Mouse (Mus musculus) MEL (cell line): ENCODE results near the gene Atp4a.
"Not testable (repeated sequence)": the region's sequence is repeated elsewhere in the genome, so short reads cannot be mapped to it uniquely, and the experiment has no call there.

Source experiments
- BHLHE40 ChIP-seq: IDR thresholded peaks from 2 replicates; pipeline ENCODE4 v1.6.1; 2012; ENCODE audit warnings: low read depth, mild to moderate bottlenecking, inconsistent platforms, low read length, improper control_type of control experiment, borderline replicate concordance
- CTCF ChIP-seq, 3 experiments: IDR thresholded peaks in 2 of 3; conservative IDR thresholded peaks in 1 of 3; 2 replicates each; pipeline ENCODE4 v1.5.1; 2011 to 2012; ENCODE audit warnings: low read length in 3 of 3, low read depth in 2 of 3, mild to moderate bottlenecking in 2 of 3, improper control_type of control experiment in 1 of 3, inconsistent platforms in 1 of 3, mixed read lengths in 1 of 3, moderate library complexity in 1 of 3; ENCODE audit not compliant: control insufficient read depth in 1 of 3, insufficient read depth in 1 of 3, poor library complexity in 1 of 3, severe bottlenecking in 1 of 3
- ELF1 ChIP-seq: IDR thresholded peaks from 2 replicates; pipeline ENCODE4 v1.6.1; 2014; ENCODE audit warnings: low read depth, mild to moderate bottlenecking, inconsistent platforms, low read length, improper control_type of control experiment, moderate library complexity
- HCFC1 ChIP-seq: IDR thresholded peaks from 2 replicates; pipeline ENCODE4 v1.6.1; 2012; ENCODE audit warnings: low read depth, mild to moderate bottlenecking, inconsistent platforms, low read length, improper control_type of control experiment, moderate library complexity
- MAFK ChIP-seq: IDR thresholded peaks from 2 replicates; pipeline ENCODE4 v1.6.1; 2011; ENCODE audit warnings: low read depth, mild to moderate bottlenecking, low read length, improper control_type of control experiment, borderline replicate concordance
- NRF1 ChIP-seq: IDR thresholded peaks from 2 replicates; pipeline ENCODE4 v1.6.1; 2014; ENCODE audit warnings: low read depth, mild to moderate bottlenecking, inconsistent platforms, low read length, improper control_type of control experiment, moderate library complexity; ENCODE audit not compliant: poor library complexity, insufficient read depth, severe bottlenecking
- POLR2A ChIP-seq, 2 experiments: IDR thresholded peaks; 2 replicates each; pipeline ENCODE4 v1.6.1; 2011 to 2012; ENCODE audit warnings: low read length in 2 of 2, mild to moderate bottlenecking in 2 of 2, control low read depth in 1 of 2, improper control_type of control experiment in 1 of 2, low read depth in 1 of 2, moderate library complexity in 1 of 2; ENCODE audit not compliant: control insufficient read depth in 1 of 2, insufficient read depth in 1 of 2, poor library complexity in 1 of 2
- RAD21 ChIP-seq: IDR thresholded peaks from 2 replicates; pipeline ENCODE4 v1.6.1; 2011; ENCODE audit warnings: mild to moderate bottlenecking, low read depth, low read length, improper control_type of control experiment
- UBTF ChIP-seq: IDR thresholded peaks from 2 replicates; pipeline ENCODE4 v1.6.1; 2012; ENCODE audit warnings: low read depth, mild to moderate bottlenecking, inconsistent platforms, low read length, improper control_type of control experiment, moderate library complexity, borderline replicate concordance; ENCODE audit not compliant: insufficient read depth
- USF1 ChIP-seq: IDR thresholded peaks from 2 replicates; pipeline ENCODE4 v1.6.1; 2014; ENCODE audit warnings: low read depth, mild to moderate bottlenecking, inconsistent platforms, low read length, improper control_type of control experiment, moderate library complexity
- ZC3H11A ChIP-seq: IDR thresholded peaks from 2 replicates; pipeline ENCODE4 v1.6.1; 2012; ENCODE audit warnings: low read depth, mild to moderate bottlenecking, inconsistent platforms, low read length, improper control_type of control experiment
- ZKSCAN1 ChIP-seq: IDR thresholded peaks from 2 replicates; pipeline ENCODE4 v1.6.1; 2012; ENCODE audit warnings: low read depth, mild to moderate bottlenecking, inconsistent platforms, low read length, improper control_type of control experiment, moderate library complexity

DNA sequence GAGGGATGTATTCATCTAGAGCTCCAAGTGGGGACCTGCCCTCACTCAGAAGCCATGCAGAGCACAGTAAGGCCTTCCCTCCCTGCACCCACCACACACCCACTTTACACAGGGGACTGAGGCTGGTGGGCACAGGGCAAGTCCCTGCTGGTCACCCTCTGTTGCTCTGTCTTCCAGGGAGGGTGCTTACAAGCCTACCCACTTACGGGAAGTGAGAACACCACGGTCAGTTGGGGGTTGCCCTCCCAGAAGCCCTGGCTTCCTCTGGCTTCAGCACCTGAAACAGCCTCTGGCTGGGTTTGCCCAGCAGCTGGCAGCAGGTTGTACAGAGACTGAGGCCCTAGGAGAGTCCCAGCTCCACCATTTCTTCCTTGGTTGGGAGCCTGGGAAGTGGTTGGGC lies 30.6 kb downstream of the Atp4a start:
- TF ChIP-seq ELF1; POLR2A (IDR thresholded peaks at IDR 0.05; ENCODE audit: control insufficient read depth in 1 of 2, insufficient read depth in 1 of 2, low read depth in 1 of 2, low read length in 2 of 2, poor library complexity in 1 of 2); CTCF (IDR thresholded peaks at IDR 0.05 in 2 of 3, conservative IDR thresholded peaks at IDR 0.05 in 1 of 3; ENCODE audit: control insufficient read depth in 1 of 3, insufficient read depth in 1 of 3, low read depth in 2 of 3, low read length in 3 of 3, poor library complexity in 1 of 3, severe bottlenecking in 1 of 3); USF1; UBTF; RAD21; ZKSCAN1; NRF1; ZC3H11A; HCFC1; BHLHE40; MAFK: not testable (repeated sequence)
